Comparison of ENCODE assay signal across 9 mouse cellular contexts in the genomic region with DNA sequence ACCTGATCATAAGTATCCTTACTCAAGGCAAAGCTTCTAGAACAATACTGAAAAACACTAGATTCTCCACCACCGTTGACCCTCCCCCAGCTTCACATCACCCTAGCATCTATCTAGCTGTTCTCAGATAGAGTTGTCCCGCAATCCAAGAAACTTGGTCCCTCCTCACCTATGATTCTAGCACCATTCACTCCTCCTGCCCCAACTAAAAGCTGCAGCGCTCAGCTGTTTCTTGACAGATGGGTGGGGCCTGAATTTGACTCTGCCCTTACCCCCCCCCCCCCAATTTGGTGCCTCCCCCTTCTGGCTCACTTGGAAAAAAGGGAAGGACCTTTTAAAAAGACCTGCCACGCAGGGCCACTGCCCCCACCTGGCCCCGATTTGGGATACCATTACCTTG. TPM values are rescaled to one million over a fixed set of nuclear protein-coding genes. Genes with fewer than 3 reads are reported as not detected.
A peak's percentile ranks its signal among the peaks of the same experiment; 100 is the strongest.
DNase-seq lines count a peak whose midpoint lies in the region; ATAC-seq and TF ChIP-seq lines count a peak whose summit lies in the region.
"Had no signal": no experiment of that assay in that cellular context is flagged by ENCODE, and none has a peak within 500 bp of the region (broad histone marks: within the 10 kb centered on the region; RNA-seq: fewer than 3 reads in every experiment).

No protein-coding gene starts in this region.

- H3K9me3 ChIP-seq in G1E (replicated peaks), result no peaks in the 10 kb centered on the region
- no peaks in the 10 kb centered on the region for H3K9me3 ChIP-seq in heart, embryonic 16.5 days (replicated peaks; ENCODE audit: control insufficient read depth, low read length)
- no peaks in the 10 kb centered on the region for H3K9me3 ChIP-seq in liver, postnatal 0 days (ENCODE audit: low read length)

- H3K36me3 ChIP-seq in G1E (replicated peaks), result peaks cover 34% of the 10 kb centered on the region
- H3K36me3 ChIP-seq in heart, embryonic 16.5 days (ENCODE audit: control insufficient read depth, insufficient read depth), result peaks cover 13% of the 10 kb centered on the region
- H3K36me3 ChIP-seq in liver, postnatal 0 days (replicated peaks; ENCODE audit: insufficient read depth, low read length), result peaks cover 19% of the 10 kb centered on the region

- ATAC-seq in G1E (ENCODE audit: extremely low read depth, insufficient number of reproducible peaks, low FRiP score, poor library complexity, severe bottlenecking), result no peak
- ATAC-seq in heart, embryonic 16.5 days (replicated peaks; ENCODE audit: extremely low read depth, insufficient read depth, low FRiP score), result no peak
- ATAC-seq in liver, postnatal 0 days, result peak; percentile 18

- peak overlapping the region; percentile 65 for H3K4me2 ChIP-seq in heart, embryonic 16.5 days (ENCODE audit: low read depth, low read length)
- H3K4me2 ChIP-seq in liver, postnatal 0 days (ENCODE audit: low read depth, low read length), result peak overlapping the region; percentile 78

- TF ChIP-seq CTCF in gastrocnemius, adult 2 months (IDR thresholded peaks at IDR 0.05), result no peak
- no peak for TF ChIP-seq CTCF in G1E (IDR thresholded peaks at IDR 0.05; ENCODE audit: low read depth, low read length)
- no peak for TF ChIP-seq CTCF in liver, postnatal 0 days (IDR thresholded peaks at IDR 0.05; ENCODE audit: low read depth)

- H3K27ac ChIP-seq in gastrocnemius, adult 2 months, result peak overlapping the region; percentile 87
- H3K27ac ChIP-seq in heart, embryonic 16.5 days (ENCODE audit: low read length), result peak overlapping the region; percentile 85
- H3K27ac ChIP-seq in liver, postnatal 0 days (ENCODE audit: low read depth), result peak overlapping the region; percentile 74

- no peak for TF ChIP-seq EP300 in liver, postnatal 0 days (IDR thresholded peaks at IDR 0.05; ENCODE audit: low read depth)

- no peak for DNase-seq in gastrocnemius, adult 2 months
- no peak for DNase-seq in gastrocnemius, postnatal 25 days
- no peak for DNase-seq in G1E (ENCODE audit: low spot score)
- DNase-seq in liver, postnatal 0 days, result no peak
- no peak for DNase-seq in gastrocnemius, adult 8-10 months (ENCODE audit: low spot score in 2 of 2)
- DNase-seq in layer of hippocampus, adult 11-12 months (ENCODE audit: low spot score), result no peak
- no peak for DNase-seq in cerebellum, postnatal 36 days

- intact Hi-C loops in gastrocnemius, adult 2 months (cut with DNase I), result no loop called here

- peak overlapping the region; percentile 89 for H3K4me3 ChIP-seq in gastrocnemius, adult 2 months
- peak overlapping the region; percentile 89 for H3K4me3 ChIP-seq in G1E (ENCODE audit: low read depth, low read length)
- peak overlapping the region; percentile 97 for H3K4me3 ChIP-seq in heart, embryonic 16.5 days (ENCODE audit: low read length)
- peak overlapping the region; percentile 93 for H3K4me3 ChIP-seq in liver, postnatal 0 days (ENCODE audit: low read depth, low read length)

- no peaks in the 10 kb centered on the region; the same call in 1 of the 2 replicates for H3K27me3 ChIP-seq in G1E (ENCODE audit: insufficient read depth, low read length)
- H3K27me3 ChIP-seq in heart, embryonic 16.5 days (ENCODE audit: control insufficient read depth, insufficient read depth, low read length), result no peaks in the 10 kb centered on the region
- H3K27me3 ChIP-seq in liver, postnatal 0 days (ENCODE audit: insufficient read depth, low read length), result no peaks in the 10 kb centered on the region

- WGBS in heart, embryonic 16.5 days, result 48% methylated on average over 5 of the region's 5 CpGs
- WGBS in liver, postnatal 0 days (ENCODE audit: insufficient replicate concordance), result 31% methylated on average over 5 of the region's 5 CpGs

- H3K9ac ChIP-seq in heart, embryonic 16.5 days (ENCODE audit: low read length), result peak overlapping the region; percentile 55
- peak overlapping the region; percentile 95 for H3K9ac ChIP-seq in liver, postnatal 0 days (replicated peaks)

- peaks cover 34% of the 10 kb centered on the region for H3K4me1 ChIP-seq in G1E (ENCODE audit: insufficient read depth, low read depth, low read length)
- H3K4me1 ChIP-seq in heart, embryonic 16.5 days (ENCODE audit: control insufficient read depth, insufficient read depth, low read length), result peaks cover 17% of the 10 kb centered on the region
- peaks cover 33% of the 10 kb centered on the region for H3K4me1 ChIP-seq in liver, postnatal 0 days (ENCODE audit: insufficient read depth)

RNA-seq across cellular contexts. Expression of gene Akap8l, which starts 14.4 kb away (rescaled TPM):
- total RNA-seq in gastrocnemius, adult 2 months (2021), result 10 to 100 TPM; 34.5 to 43.4 TPM
- 10 to 100 TPM; 26.0 to 33.3 TPM for total RNA-seq in gastrocnemius, postnatal 25 days (2021)
- total RNA-seq in G1E (2014; fragmentation: Nextera tagmentation), result 57.8 and 68.8 TPM in 2 replicates
- total RNA-seq in G1E (2017), result 44.4 and 57.6 TPM in 2 replicates
- 80.3 and 101 TPM in 2 replicates for polyA plus RNA-seq in G1E (2012)
- 99.2 and 107 TPM in 2 replicates for polyA plus RNA-seq in heart, embryonic 16.5 days (2015; fragmentation: Nextera tagmentation; extraction: Ambion mirVana)
- polyA plus RNA-seq in liver, postnatal 0 days (2015; fragmentation: Nextera tagmentation; extraction: Ambion mirVana), result 21.5 and 23.8 TPM in 2 replicates
- total RNA-seq in gastrocnemius, adult 8-10 months (2022), result 10 to 100 TPM; 29.4 to 41.8 (median 37.5) TPM

RNA-seq across cellular contexts. Expression of gene Wiz, which starts 24.4 kb away (rescaled TPM):
- 10 to 100 TPM; 13.0 to 13.7 TPM for total RNA-seq in gastrocnemius, adult 2 months (2021)
- total RNA-seq in gastrocnemius, postnatal 25 days (2021), result 10 to 100 TPM; 10.9 TPM
- total RNA-seq in G1E (2014; fragmentation: Nextera tagmentation), result 66.2 and 66.7 TPM in 2 replicates
- 2.3 and 2.7 TPM in 2 replicates for total RNA-seq in G1E (2017)
- 87.8 and 88.7 TPM in 2 replicates for polyA plus RNA-seq in G1E (2012)
- polyA plus RNA-seq in heart, embryonic 16.5 days (2015; fragmentation: Nextera tagmentation; extraction: Ambion mirVana), result 10.5 and 11.1 TPM in 2 replicates
- polyA plus RNA-seq in liver, postnatal 0 days (2015; fragmentation: Nextera tagmentation; extraction: Ambion mirVana), result 2.7 and 3.2 TPM in 2 replicates
- total RNA-seq in gastrocnemius, adult 8-10 months (2022), result 10 to 100 TPM; 13.5 to 14.1 (median 13.6) TPM

RNA-seq across cellular contexts. Expression of gene Rasal3, which starts 38.5 kb away (rescaled TPM):
- total RNA-seq in gastrocnemius, adult 2 months (2021), result under 1 TPM; 0.06 to 0.31 TPM
- under 1 TPM in 1 of 2 experiments, not detected in 1; 0.27 TPM for total RNA-seq in gastrocnemius, postnatal 25 days (2021)
- total RNA-seq in G1E (2014; fragmentation: Nextera tagmentation) (1.5 and 2.9 TPM in 2 replicates), G1E (2017) (6.5 and 6.8 TPM in 2 replicates)
- 0.86 and 1.1 TPM in 2 replicates for polyA plus RNA-seq in G1E (2012)
- 5.8 and 13.9 TPM in 2 replicates for polyA plus RNA-seq in heart, embryonic 16.5 days (2015; fragmentation: Nextera tagmentation; extraction: Ambion mirVana)
- polyA plus RNA-seq in liver, postnatal 0 days (2015; fragmentation: Nextera tagmentation; extraction: Ambion mirVana), result 2.9 and 3.1 TPM in 2 replicates
- not detected for total RNA-seq in gastrocnemius, adult 8-10 months (2022)

RNA-seq across cellular contexts. Expression of gene Akap8, which starts 43.8 kb away (rescaled TPM):
- 10 to 100 TPM; 33.2 to 40.2 TPM for total RNA-seq in gastrocnemius, adult 2 months (2021)
- total RNA-seq in gastrocnemius, postnatal 25 days (2021), result 10 to 100 TPM; 28.2 to 37.0 TPM
- 67.3 and 80.8 TPM in 2 replicates for total RNA-seq in G1E (2014; fragmentation: Nextera tagmentation)
- 119 and 132 TPM in 2 replicates for total RNA-seq in G1E (2017)
- polyA plus RNA-seq in G1E (2012), result 251 and 272 TPM in 2 replicates
- 75.8 and 81.4 TPM in 2 replicates for polyA plus RNA-seq in heart, embryonic 16.5 days (2015; fragmentation: Nextera tagmentation; extraction: Ambion mirVana)
- polyA plus RNA-seq in liver, postnatal 0 days (2015; fragmentation: Nextera tagmentation; extraction: Ambion mirVana), result 14.5 and 17.3 TPM in 2 replicates
- 10 to 100 TPM; 27.5 to 36.4 (median 34.5) TPM for total RNA-seq in gastrocnemius, adult 8-10 months (2022)

RNA-seq across cellular contexts. Expression of gene Pglyrp2, which starts 59.1 kb away (rescaled TPM):
- total RNA-seq in gastrocnemius, adult 2 months (2021), result not detected
- not detected for total RNA-seq in gastrocnemius, postnatal 25 days (2021)
- not detected in 2 replicates for total RNA-seq in G1E (2014; fragmentation: Nextera tagmentation)
- 0.33 and 0.41 TPM in 2 replicates for total RNA-seq in G1E (2017)
- polyA plus RNA-seq in G1E (2012), result 0.31 and 0.35 TPM in 2 replicates
- polyA plus RNA-seq in heart, embryonic 16.5 days (2015; fragmentation: Nextera tagmentation; extraction: Ambion mirVana), result 1.5 and 3.0 TPM in 2 replicates
- 48.4 and 53.7 TPM in 2 replicates for polyA plus RNA-seq in liver, postnatal 0 days (2015; fragmentation: Nextera tagmentation; extraction: Ambion mirVana)
- not detected for total RNA-seq in gastrocnemius, adult 8-10 months (2022)
- polyA plus RNA-seq: frontal cortex, adult 2 months had no signal
